Mouse (Mus musculus): Measurements from ENCODE around the gene Mettl21a. TPM values are rescaled to one million over a fixed set of nuclear protein-coding genes. Genes with fewer than 3 reads are reported as not detected.

Mettl21a gene
- total and polyA plus RNA-seq, 3 experiments, result 7.4 to 8.5 TPM; not detected in 1

DNA sequence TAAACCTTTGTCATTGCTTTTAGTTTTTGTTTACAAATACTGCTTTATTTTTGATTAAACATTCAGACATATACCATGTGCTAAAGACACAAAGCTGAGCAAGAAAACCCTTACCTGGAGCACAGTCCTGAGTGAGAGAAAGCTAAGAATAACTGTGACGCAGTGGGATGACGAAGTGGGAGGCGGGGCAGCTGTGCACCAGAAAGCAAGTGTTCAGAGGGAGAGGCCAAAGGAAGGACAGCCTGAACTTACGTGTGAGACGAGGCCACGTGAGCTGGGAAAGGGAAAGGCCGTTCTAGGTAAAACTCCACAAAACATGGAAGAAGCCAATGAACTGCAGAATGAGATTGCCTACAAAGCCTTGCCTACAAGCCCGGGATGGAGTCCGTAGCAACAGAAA, 7.1 kb downstream of the Mettl21a start:
- Histone ChIP-seq H3K27ac (ENCODE audit: control insufficient read depth, low read depth, low read length) (no peak overlapping the region), H3K4me1 (ENCODE audit: control insufficient read depth in 1 of 2, insufficient read depth in 2 of 2, low read length in 2 of 2) (peaks cover 10 to 14% of the 10 kb centered on the region in 2 experiments)

GRCm38 (mm10) chr1:64609145-64609544, 7.9 kb downstream of the Mettl21a start:
- Histone ChIP-seq H3K4me3 (ENCODE audit: control insufficient read depth in 1 of 2, insufficient read depth in 1 of 2, low read depth in 2 of 2, low read length in 2 of 2) (no peak overlapping the region), H3K9ac (ENCODE audit: control insufficient read depth, low read depth, low read length, poor library complexity, severe bottlenecking) (peak overlapping the region; percentile 5; the same call in 1 of the 2 replicates)
- DNase-seq (ENCODE audit: low read depth, low spot score), result peak; percentile 65
- TF ChIP-seq POLR2AphosphoS2 (IDR thresholded peaks at IDR 0.05; ENCODE audit: low read length), result no peak
- no peak for TF ChIP-seq BHLHE40 (IDR thresholded peaks at IDR 0.05; ENCODE audit: borderline replicate concordance, low read depth, low read length)
- TF ChIP-seq UBTF (IDR thresholded peaks at IDR 0.05; ENCODE audit: borderline replicate concordance, insufficient read depth, low read depth, low read length), result no peak
- TF ChIP-seq ETS1 (IDR thresholded peaks at IDR 0.05; ENCODE audit: low read depth, low read length), result peak; percentile 85
- TF ChIP-seq HCFC1 (IDR thresholded peaks at IDR 0.05; ENCODE audit: low read depth, low read length), result no peak
- no peak for TF ChIP-seq ZC3H11A (IDR thresholded peaks at IDR 0.05; ENCODE audit: low read depth, low read length)
- TF ChIP-seq NRF1 (IDR thresholded peaks at IDR 0.05; ENCODE audit: insufficient read depth, low read depth, low read length, poor library complexity, severe bottlenecking), result no peak
- peak; percentile 66 for TF ChIP-seq RCOR1 (IDR thresholded peaks at IDR 0.05; ENCODE audit: low read depth, low read length)
- peak; percentile 71 to 86 for TF ChIP-seq EP300 (IDR thresholded peaks at IDR 0.05; ENCODE audit: low read depth in 1 of 2, low read length in 2 of 2)
- no peak for TF ChIP-seq MYB (IDR thresholded peaks at IDR 0.05; ENCODE audit: low read depth, low read length)
- peak; percentile 96 for TF ChIP-seq TCF12 (IDR thresholded peaks at IDR 0.05; ENCODE audit: low read depth, low read length)
- TF ChIP-seq MAFK (IDR thresholded peaks at IDR 0.05; ENCODE audit: borderline replicate concordance, low read depth, low read length), result no peak
- no peak for TF ChIP-seq TBP (IDR thresholded peaks at IDR 0.05; ENCODE audit: low read depth, low read length)
- no peak for TF ChIP-seq USF2 (IDR thresholded peaks at IDR 0.05; ENCODE audit: borderline replicate concordance in 1 of 2, insufficient read depth in 1 of 2, low read depth in 1 of 2, low read length in 2 of 2)
- no peak for TF ChIP-seq POLR2A (IDR thresholded peaks at IDR 0.05; ENCODE audit: control insufficient read depth in 1 of 2, insufficient read depth in 1 of 2, low read depth in 1 of 2, low read length in 2 of 2, poor library complexity in 1 of 2)
- TF ChIP-seq CHD1 (IDR thresholded peaks at IDR 0.05; ENCODE audit: low read depth, low read length), result no peak
- TF ChIP-seq E2F4 (IDR thresholded peaks at IDR 0.05; ENCODE audit: borderline replicate concordance, low read depth, low read length), result no peak
- TF ChIP-seq MAZ (IDR thresholded peaks at IDR 0.05; ENCODE audit: low read depth, low read length), result no peak
- TF ChIP-seq ZNF384 (IDR thresholded peaks at IDR 0.05; ENCODE audit: low read depth, low read length), result no peak
- TF ChIP-seq TAL1 (IDR thresholded peaks at IDR 0.05; ENCODE audit: low read length), result peak; percentile 83
- TF ChIP-seq MXI1 (IDR thresholded peaks at IDR 0.05; ENCODE audit: low read depth, low read length), result no peak
- no peak for TF ChIP-seq CHD2 (IDR thresholded peaks at IDR 0.05; ENCODE audit: low read length)
- no peak for TF ChIP-seq MEF2A (IDR thresholded peaks at IDR 0.05; ENCODE audit: extremely low read depth, insufficient replicate concordance, low read depth, low read length, poor library complexity, severe bottlenecking)
- no peak for TF ChIP-seq MAX (IDR thresholded peaks at IDR 0.05; ENCODE audit: low read length)
- no peak for TF ChIP-seq ZKSCAN1 (IDR thresholded peaks at IDR 0.05; ENCODE audit: low read depth, low read length)

More for the DNA sequence above, 7.1 kb downstream of the Mettl21a start:
- H3K4me3 ChIP-seq (ENCODE audit: control insufficient read depth in 1 of 2, insufficient read depth in 1 of 2, low read depth in 2 of 2, low read length in 2 of 2), result no peak overlapping the region
- no peak overlapping the region for H3K9ac ChIP-seq (ENCODE audit: control insufficient read depth, low read depth, low read length, poor library complexity, severe bottlenecking)
- no peaks in the 10 kb centered on the region for H3K79me2 ChIP-seq (ENCODE audit: control insufficient read depth, insufficient read depth, low read length, poor library complexity)
- DNase-seq (ENCODE audit: low read depth, low spot score), result no peak
- TF ChIP-seq UBTF (IDR thresholded peaks at IDR 0.05; ENCODE audit: borderline replicate concordance, insufficient read depth, low read depth, low read length), result no peak
- TF ChIP-seq TCF12 (IDR thresholded peaks at IDR 0.05; ENCODE audit: low read depth, low read length), result no peak
- no peak for TF ChIP-seq POLR2AphosphoS5 (IDR thresholded peaks at IDR 0.05; ENCODE audit: borderline replicate concordance, low read depth, low read length)
- no peak for TF ChIP-seq ZKSCAN1 (IDR thresholded peaks at IDR 0.05; ENCODE audit: low read depth, low read length)
- no peak for TF ChIP-seq USF1 (IDR thresholded peaks at IDR 0.05; ENCODE audit: low read depth, low read length)
- no peak for TF ChIP-seq USF2 (IDR thresholded peaks at IDR 0.05; ENCODE audit: borderline replicate concordance in 1 of 2, insufficient read depth in 1 of 2, low read depth in 1 of 2, low read length in 2 of 2)
- TF ChIP-seq HCFC1 (IDR thresholded peaks at IDR 0.05; ENCODE audit: low read depth, low read length), result no peak
- no peak for TF ChIP-seq TAL1 (IDR thresholded peaks at IDR 0.05; ENCODE audit: low read length)
- no peak for TF ChIP-seq MEF2A (IDR thresholded peaks at IDR 0.05; ENCODE audit: extremely low read depth, insufficient replicate concordance, low read depth, low read length, poor library complexity, severe bottlenecking)
- no peak for TF ChIP-seq BHLHE40 (IDR thresholded peaks at IDR 0.05; ENCODE audit: borderline replicate concordance, low read depth, low read length)
- no peak for TF ChIP-seq CHD2 (IDR thresholded peaks at IDR 0.05; ENCODE audit: low read length)
- TF ChIP-seq MAZ (IDR thresholded peaks at IDR 0.05; ENCODE audit: low read depth, low read length), result no peak
- TF ChIP-seq SMC3 (IDR thresholded peaks at IDR 0.05; ENCODE audit: low read depth, low read length), result no peak
- TF ChIP-seq ZMIZ1 (IDR thresholded peaks at IDR 0.05; ENCODE audit: low read depth, low read length), result no peak
- no peak for TF ChIP-seq GATA1 (IDR thresholded peaks at IDR 0.05; ENCODE audit: low read depth, low read length)
- TF ChIP-seq JUND (IDR thresholded peaks at IDR 0.05; ENCODE audit: low read depth, low read length), result no peak
- no peak for TF ChIP-seq MAX (IDR thresholded peaks at IDR 0.05; ENCODE audit: low read length)
- no peak for TF ChIP-seq ZNF384 (IDR thresholded peaks at IDR 0.05; ENCODE audit: low read depth, low read length)
- peaks cover 1 to 15% of the 10 kb centered on the region in 2 experiments; a peak in 3 of 4 replicates for H3K36me3 ChIP-seq (ENCODE audit: control insufficient read depth in 1 of 2, insufficient read depth in 2 of 2, low read length in 2 of 2)
- H3K9me3 ChIP-seq (replicated peaks; ENCODE audit: insufficient read depth, low read length), result no peaks in the 10 kb centered on the region
- H3K27me3 ChIP-seq (ENCODE audit: control insufficient read depth in 1 of 2, insufficient read depth in 2 of 2, low read length in 2 of 2), result no peaks in the 10 kb centered on the region

More at GRCm38 (mm10) chr1:64609145-64609544, 7.9 kb downstream of the Mettl21a start:
- Histone ChIP-seq H3K27ac (ENCODE audit: control insufficient read depth, low read depth, low read length) (peak overlapping the region; percentile 69), H3K27me3 (ENCODE audit: control insufficient read depth in 1 of 2, insufficient read depth in 2 of 2, low read length in 2 of 2) (no peaks in the 10 kb centered on the region), H3K4me1 (ENCODE audit: control insufficient read depth in 1 of 2, insufficient read depth in 2 of 2, low read length in 2 of 2) (peaks cover 10 to 14% of the 10 kb centered on the region in 2 experiments), H3K9me3 (replicated peaks; ENCODE audit: insufficient read depth, low read length) (no peaks in the 10 kb centered on the region), H3K36me3 (ENCODE audit: control insufficient read depth in 1 of 2, insufficient read depth in 2 of 2, low read length in 2 of 2) (peaks cover 1 to 15% of the 10 kb centered on the region in 2 experiments; a peak in 3 of 4 replicates), H3K79me2 (ENCODE audit: control insufficient read depth, insufficient read depth, low read length, poor library complexity) (no peaks in the 10 kb centered on the region)
